Mouse (Mus musculus) hematopoietic stem cell, adult 5-6 weeks (primary cell): ENCODE data around the gene Kif22. TPM values are rescaled to one million over a fixed set of nuclear protein-coding genes. Genes with fewer than 3 reads are reported as not detected.

Experiments used
- ATAC-seq, 2 experiments: fragments of 125-278 bp in 1 of 2; replicated peaks in 1 of 2; 2 replicates each; pipeline ENCODE4 v1.8.0; 2016 to 2017; ENCODE audit warnings: inconsistent platforms in 2 of 2, mild to moderate bottlenecking in 2 of 2, moderate number of reproducible peaks in 2 of 2, low read depth in 1 of 2, moderate TSS enrichment in 1 of 2; ENCODE audit not compliant: low FRiP score in 2 of 2, poor library complexity in 2 of 2, severe bottlenecking in 2 of 2, insufficient read depth in 1 of 2, low TSS enrichment in 1 of 2
- total RNA-seq: library from RNA; stranded (forward); fragments of 172-1452, 232-1000 nt; gene quantifications from 2 replicates; pipeline ENCODE4 v1.2.3, GENCODE M21; 2017

Gene Kif22
- total RNA-seq, 1 experiment from 2014 or later, result 90.1 TPM

DNA sequence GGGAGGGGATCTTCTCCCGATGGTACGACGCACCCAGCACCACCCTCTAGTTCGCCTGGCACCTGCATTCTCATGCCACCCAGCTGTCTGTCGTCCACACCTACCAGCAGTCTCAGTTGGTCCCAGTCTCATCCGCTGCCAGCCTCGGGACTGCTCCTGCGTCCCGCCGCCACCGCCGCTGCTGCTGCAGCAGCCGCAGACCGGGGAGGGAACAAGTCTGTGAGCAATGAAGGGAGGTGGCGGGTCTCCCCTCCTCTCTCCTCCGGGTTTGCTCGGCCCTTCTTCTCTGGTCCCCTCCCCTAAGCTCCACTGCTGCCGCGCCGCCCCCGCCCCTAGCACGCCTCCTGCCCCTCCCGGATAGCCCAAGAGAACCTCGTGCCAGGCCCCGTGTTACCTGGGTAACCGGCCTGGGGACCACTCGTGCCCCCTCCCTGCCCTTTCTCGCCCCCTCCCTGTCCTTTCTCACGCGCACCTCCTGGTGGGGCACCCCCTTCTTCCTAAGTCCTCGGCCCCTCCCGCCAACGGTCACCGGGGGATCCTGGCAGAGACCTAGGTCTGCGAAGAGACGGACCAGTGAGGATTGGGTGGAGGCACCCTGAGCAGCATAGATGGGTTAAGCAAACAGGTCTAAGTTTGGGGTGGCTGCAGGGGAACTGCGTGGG is 21.2 kb downstream of the Kif22 start, which contains the start of the genes Gm42742 and Prrt2:
TSS of gene Gm42742 (minus strand) at position 197 of the 662 bp plus-strand sequence.
TSS of gene Prrt2 (minus strand) at position 311 of the 662 bp plus-strand sequence.
- ATAC-seq, result 0 out of 4 replicates have a peak, but pooled peaks of 1 of the 2 experiments have one; percentile 3

DNA sequence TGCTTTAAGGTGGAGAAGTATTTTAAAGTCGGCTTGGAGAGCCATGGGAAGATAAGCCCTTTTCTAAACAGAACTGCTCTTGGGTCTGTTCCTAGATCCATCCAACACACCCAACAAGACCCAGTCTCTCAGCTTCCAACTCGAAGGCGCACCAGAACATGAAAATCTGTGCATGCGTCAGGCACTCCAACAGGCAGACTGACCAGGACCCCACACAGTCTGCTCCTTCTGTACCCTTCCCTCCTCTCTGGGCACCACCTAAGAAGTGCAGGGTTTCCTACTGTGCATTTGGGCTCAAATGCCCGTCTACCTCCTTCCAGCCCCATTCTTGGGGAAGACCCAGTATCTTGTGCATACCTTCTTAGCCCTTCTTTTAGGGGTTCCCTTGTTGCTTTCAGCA is 21.8 kb downstream of the Kif22 start:
- ATAC-seq, result no peak

DNA sequence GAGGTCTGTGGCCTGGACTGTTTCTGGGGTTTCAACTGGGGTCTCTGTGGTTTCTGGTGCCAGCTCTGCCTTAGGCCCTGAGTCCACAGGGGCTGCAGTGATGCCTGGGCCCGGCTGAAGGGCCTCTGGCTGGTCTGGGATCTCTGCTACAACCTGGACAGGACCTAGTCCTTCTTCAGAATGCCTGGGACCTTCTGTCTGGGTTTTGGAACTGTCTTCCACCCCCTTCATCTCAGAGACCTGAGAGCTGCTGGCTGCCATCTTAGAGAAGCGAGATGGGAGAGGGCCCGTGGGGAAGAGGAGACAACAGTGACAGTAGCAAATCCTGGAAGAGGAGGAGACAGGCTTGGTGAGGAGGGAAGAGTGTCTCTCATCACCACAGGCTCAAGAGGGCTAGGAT is 22.2 kb downstream of the Kif22 start:
- no peak for ATAC-seq

DNA sequence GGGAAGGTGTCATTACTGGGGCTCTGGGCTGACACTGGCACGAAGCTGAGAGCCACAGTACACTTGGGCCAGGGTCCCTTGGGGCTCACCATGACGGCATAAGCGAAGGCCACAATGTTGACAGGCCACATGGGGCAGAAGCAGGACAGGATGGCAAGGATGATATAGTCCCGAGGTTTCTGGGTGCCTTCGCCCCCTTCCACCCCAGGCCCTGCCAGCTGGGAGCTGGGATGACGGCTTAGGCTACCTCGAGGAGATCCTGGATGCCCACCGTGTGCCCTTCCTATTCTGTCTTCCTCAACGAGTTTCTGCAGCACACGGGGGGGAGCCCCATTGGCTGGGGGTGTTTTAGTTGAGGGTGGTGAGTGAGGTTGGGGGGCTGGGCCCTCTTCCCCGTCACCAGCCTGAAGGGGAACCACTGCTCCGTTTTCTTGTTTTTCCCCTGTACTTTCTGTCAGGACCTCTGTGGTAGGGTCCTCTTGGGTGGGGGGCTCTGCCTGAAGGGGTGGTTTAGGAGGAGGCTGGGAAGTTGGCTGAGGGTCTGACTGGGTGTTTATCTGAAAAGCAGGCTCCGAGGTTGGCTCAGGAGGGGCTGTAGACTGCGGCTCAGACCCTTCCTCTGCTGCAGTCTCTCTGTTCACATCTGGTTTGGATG is 22.8 kb downstream of the Kif22 start:
- ATAC-seq, result no peak

DNA sequence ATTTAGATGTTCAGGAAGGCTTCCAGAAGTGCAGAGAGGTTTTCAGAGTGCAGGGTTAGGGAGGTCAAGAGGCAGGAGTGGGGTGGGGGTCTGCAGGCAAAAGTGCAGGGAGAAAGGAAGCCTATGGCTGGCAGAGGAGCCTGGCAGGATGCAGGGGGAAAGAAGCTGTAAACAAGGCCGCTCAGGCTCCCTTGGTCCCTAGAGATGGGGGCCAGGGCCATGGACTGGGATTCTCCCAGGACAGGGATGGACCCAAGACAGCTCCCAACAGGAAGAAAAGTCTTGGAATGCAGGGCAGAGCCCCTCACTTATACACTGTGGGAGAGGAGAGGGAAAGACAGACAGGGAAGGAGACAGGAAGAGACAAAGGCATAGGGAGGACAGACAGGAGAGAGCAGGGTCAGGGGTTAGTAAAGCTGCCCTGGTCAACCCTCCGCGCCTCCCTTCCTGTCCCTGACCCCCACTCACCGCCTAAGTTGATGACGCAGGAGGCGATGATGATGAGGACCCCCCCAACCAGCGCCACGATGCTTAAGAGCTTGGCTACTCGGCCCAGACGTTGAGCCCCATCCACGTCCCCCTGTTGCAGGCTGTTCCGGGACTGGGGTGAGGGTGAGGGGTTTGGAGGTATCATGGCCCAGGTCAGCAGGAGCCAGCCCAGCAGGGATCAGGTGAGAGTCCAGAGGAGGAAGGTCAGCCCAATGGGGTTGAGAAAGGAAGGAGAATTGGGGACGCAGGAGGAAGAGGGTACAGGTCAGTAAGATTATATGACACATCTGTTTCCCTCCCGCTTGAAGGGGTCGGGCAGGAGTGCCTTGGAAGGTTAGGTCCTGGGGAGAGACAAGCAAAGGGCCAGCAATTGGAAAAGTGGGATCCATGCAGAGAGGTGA is 23.6 kb downstream of the Kif22 start:
- no peak for ATAC-seq

DNA sequence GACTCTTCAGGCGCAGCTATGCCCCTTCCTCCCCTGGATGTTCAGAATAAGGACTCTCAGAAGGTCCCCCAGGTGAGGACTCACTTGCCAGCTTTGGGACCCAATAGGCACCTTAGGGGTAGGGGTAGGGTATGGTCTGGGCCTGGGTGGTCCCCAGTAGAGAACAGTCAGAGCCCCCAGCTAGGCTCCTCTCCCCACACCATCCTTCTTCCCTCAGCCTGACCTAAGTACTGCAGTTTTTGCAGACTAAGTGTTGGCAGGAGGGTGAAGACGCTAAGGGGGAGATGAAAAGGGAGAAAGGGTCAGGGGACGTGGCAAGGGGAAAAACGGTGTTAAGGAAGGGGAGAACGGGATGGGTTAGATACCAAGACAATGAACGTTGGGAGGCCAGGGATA is 24.3 kb downstream of the Kif22 start:
- no peak for ATAC-seq

DNA sequence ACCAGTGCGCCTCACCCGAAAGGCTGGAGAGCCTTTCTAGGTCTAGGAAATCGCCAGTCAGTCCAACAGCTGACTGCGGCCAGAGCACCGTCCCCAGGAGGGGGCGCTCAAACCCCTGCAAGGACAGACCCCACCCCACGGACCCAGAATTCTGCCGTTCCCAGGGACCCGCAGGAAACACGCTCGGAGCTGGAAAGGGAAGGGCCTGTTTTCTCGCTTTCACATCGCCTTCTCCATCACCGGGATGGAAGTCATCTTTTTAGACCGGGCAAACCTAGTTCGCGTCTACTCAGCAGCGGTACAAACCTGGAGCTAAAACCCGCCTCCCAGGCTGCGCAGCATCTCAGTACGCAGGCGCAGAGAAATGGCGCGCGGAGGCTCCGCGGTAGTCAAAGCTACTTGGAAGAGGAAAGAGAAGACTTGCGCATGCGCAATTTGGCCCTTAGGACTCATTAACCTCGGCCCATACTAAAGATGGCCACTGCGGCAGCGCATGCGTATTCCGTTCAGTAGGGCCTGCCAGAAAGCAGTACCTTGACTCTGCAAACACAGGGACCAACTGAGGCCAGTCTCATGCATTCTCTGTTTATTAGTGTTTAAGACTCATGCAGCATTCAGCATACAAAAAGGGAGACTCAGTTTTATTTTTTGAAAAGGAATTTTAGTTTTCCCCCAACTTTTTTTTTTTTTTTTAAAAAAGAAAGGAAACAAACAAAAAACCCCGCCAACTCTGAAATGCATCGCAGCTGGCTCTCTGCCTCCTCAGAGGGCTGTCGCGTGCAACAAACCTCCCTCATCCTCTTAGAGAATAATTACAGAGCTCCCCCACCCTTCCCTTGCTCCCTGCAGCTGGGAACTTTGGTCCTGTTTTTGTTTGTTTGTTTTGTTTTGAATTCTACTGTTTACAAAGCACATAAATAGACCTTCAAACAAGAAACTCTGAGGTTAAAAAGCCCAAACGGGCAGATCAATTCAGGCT is 25.0 kb downstream of the Kif22 start, which contains the start of gene Pagr1a:
TSS of gene Pagr1a (minus strand) at position 382 of the 979 bp plus-strand sequence.
- ATAC-seq, result peak; percentile 63 to 79

DNA sequence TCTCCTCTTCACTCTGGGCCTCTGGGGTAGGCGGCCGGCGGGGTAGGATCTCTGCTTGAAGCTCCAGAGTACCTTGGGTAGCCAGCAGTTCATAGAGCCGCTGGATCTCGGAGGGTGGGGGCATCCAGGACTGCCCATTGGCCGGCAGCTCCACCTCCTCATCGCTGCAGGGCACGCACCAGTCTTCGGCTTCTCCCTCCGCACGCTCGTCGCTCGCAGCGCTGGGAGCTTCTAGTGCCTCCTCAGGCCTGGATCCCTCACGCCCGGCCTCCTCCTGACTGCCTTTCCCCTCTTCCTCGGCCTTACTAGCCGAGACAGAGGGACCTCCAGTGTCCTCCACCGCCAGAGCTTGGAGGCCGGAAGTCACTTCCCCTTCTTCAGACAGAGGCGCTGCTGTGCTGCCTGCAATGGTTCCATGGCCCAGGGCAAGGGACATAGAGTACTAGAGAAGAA is 25.8 kb downstream of the Kif22 start:
- peak; percentile 34 to 47 for ATAC-seq

DNA sequence TGATC is 26.0 kb downstream of the Kif22 start, which contains the start of gene Pagr1b:
TSS of gene Pagr1b (minus strand) at position 4 of the 5 bp plus-strand sequence.
- no peak for ATAC-seq

DNA sequence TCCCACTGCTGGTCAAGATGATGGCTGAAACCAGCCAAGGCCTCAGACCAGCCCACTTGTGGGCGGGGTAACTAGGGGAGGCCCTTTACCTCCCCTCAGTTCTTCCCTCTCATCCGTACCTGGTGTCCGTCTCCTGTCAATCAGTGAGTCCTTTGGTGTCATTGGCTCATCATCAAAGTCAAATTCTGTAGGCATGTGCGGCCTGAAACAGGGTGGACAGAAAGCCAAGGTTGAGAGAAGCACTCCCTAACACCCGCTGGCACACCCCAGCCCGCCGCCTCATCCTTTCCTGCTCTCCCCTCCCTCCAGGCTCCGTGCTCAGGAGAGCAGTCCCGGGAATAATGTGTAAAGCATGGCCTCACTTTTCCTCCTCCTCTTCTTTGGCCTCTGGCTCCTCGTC is 26.2 kb downstream of the Kif22 start:
- no peak for ATAC-seq

DNA sequence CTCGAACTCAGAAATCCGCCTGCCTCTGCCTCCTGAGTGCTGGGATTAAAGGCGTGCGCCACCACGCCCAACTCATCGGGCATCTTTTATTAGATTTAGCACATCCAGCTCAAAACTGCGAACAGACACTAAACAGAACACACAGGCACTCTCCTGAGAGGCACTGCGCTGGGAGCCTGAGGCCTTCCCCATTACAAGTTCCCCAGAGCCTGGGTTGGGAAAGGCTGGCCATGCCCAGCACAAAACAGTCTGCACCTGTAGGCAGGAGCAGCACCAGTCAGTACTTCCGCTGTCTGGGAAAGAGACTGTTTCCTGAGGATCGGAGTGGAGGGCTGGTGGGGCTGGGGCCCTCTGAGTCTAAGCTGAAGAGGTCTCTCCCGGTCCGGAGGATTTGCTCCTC is 27.3 kb downstream of the Kif22 start:
- ATAC-seq, result no peak

DNA sequence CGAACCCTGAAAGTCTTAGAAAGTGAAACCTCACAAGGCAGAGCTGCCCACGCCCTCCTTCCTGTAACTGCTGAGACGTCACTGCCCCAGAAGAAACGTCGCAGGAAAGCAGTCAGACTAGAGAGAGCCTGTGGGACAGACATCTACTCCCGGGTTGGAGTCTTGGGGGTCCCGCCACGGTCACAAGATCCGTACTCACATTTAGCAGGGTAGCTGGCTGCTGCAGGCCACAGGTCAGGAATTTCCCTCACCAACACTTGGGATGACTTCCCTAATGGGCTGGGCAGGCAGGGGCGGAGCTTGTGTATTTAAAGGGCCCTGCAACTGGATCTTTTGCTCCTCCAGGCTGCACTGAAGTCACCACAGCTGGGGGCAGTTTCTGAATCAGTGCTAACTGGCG is 28.0 kb downstream of the Kif22 start, which contains the start of gene Mvp:
TSS of gene Mvp (minus strand) at position 302 of the 400 bp plus-strand sequence.
- peak in 1 of 2 experiments; percentile 49; a peak in 2 of 4 replicates for ATAC-seq

DNA sequence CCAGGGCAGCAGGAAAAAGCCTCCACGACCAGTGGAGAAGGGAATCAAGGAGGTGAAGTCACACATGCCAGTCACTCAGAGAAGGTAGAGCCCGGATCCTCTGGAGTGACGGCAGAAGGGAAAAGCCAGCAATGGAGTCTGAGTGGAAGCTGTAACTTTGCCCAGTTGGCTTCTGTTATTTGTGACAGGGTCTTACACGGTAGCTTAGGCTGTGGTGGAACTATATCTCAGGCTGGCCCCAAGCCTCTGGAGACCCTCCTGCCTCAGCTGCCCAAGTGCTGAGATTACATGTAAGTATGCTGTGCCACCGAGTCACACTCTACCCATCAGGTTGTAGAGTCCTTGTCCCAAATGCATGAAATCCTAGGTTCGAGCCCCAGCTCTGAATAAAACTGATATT is 28.9 kb downstream of the Kif22 start:
- no peak for ATAC-seq

DNA sequence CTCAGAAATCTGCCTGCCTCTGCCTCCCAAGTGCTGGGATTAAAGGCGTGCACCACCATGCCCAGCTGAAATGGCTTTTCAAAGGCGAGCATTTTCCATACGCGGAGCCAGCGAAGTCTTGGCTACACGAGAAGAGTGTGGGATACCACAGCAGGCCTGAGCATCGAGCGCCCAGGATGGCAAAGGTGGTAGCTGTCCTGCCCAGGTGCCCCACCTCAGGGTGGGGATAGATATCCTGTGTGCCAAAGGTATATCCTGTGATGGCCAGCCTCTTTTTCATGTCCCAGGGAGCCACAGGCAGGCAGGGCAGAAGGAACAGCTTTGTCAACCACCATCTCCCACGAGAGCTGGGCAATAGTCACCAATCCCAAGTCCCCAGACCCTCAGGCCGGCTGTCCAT is 29.4 kb downstream of the Kif22 start:
- no peak for ATAC-seq

DNA sequence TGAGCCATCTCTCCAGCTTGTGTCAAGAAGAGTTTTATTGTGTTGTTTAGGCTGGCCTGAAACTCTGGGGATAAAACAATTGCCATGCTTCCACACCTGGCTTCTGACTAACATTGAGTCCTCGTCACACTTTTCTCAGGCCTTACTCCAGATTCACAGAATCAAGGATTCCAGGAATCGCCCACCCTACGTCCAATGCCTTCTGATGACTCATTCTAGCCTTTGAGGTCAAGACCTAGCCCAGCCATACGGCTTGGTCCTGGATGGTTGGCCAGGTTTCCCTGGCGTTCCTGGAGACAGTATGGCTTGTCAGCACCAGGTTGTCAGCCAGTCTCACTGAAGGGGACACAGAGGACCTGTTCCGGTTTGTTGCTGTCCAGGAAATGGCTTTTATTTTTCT is 29.9 kb downstream of the Kif22 start:
- no peak for ATAC-seq

DNA sequence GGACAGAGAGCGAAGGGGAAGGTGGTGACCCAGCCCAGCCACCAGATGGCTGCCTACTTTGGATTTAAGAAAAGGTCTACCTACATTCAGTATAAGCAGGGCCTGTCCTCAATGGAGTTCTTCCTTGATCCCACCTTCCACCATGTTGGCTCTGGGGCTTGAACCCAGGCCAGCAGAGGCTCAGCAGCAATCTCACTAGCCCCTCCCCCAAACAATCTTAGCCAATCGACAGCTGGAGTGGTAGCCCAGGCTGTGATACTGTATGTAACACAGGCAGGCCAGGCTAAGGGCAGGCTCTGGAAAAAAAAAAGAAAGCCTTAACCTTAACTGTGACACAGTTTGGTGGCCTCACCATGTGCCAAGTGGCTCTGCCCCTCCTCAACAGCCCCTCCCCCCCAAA is 30.6 kb downstream of the Kif22 start:
- ATAC-seq, result no peak

DNA sequence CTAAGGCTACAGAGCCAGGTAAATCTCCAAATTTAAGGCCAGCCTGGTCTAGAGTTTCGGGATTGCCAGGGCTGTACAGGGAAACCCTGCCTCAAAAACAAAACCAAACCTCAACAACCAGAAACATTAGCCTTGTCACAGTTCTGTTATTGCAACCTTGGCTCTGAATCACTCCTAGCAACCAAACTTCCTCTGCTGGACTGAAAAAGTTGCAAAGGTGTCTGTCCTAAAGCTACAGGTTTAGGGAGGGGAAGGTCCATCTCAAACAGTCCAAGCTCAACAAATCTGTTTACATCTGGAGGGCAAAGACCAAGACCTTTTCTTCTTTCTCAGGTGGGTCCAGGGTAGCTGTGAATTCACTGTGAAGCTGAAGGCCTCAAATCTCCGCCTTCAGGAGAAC is 31.2 kb downstream of the Kif22 start:
- no peak for ATAC-seq
